Mouse (Mus musculus): Measurements from ENCODE around the gene Spint4. TPM values are rescaled to one million over a fixed set of nuclear protein-coding genes. Genes with fewer than 3 reads are reported as not detected.
"Not testable (repeated sequence)": the region's sequence is repeated elsewhere in the genome, so short reads cannot be mapped to it uniquely, and the experiment has no call there.

Gene Spint4
- polyA plus RNA-seq, 1 experiment from 2014 or later = not detected

DNA sequence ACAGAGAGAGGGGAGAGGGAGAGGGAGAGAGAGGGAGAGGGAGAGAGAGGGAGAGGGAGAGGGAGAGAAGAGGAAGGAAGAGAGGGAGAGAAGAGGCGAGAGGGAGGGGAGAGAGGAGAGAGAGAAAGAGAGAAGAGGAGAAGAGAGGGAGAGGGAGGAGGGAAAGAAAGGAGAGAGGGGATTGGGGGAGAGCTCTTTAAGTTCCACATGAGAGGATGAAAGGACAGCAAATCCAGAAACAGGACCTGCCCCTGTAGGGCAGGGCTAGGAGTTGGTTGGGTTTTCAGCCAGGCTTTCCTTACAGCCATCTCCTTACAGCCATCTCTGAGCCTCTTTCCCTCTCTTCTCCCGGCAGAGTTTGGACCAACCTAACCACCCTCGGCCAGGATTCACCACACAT is 13.5 kb upstream of the Spint4 start, which contains the start of gene Wfdc13:
TSS of gene Wfdc13 (plus strand) at position 301 of the 400 bp plus-strand sequence.
- H3K27me3 ChIP-seq = no peaks in the 10 kb centered on the region
- no peak within 1 kb of the TSS for H3K27ac ChIP-seq
- no peaks in the 10 kb centered on the region for H3K4me1 ChIP-seq
- no peaks in the 10 kb centered on the region for H3K9me3 ChIP-seq
- H3K4me3 ChIP-seq = no peak within 1 kb of the TSS
- WGBS = 61% methylated on average over 3 of the region's 3 CpGs
- no peak for ATAC-seq (ENCODE audit: insufficient number of reproducible peaks, insufficient read depth, low FRiP score, low TSS enrichment, low read depth)
- no peak within 1 kb of the TSS for H3K4me2 ChIP-seq
- H3K9ac ChIP-seq = no peak within 1 kb of the TSS
- H3K36me3 ChIP-seq = no peaks in the 10 kb centered on the region

DNA sequence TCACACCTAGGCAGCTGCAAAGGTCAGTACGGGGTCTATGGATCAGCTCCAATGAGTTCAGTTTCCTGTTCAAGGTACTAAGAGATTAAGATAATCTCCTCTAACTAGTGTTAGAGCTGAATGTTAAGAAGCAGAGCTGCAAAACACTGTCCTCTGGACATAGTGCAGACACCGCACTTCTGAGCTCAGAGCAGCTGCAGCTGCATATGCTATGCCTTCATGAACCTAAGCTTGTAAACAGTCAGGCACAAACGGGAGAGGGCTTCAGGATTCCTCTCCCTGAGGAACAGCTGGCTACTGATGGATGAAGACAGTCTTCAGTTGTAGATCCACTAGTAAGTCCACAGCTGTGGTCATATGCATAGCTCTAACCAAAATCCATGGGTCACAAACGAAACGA is 2.7 kb downstream of the Spint4 start:
- Histone ChIP-seq H3K9ac (no peak overlapping the region), H3K4me2 (no peak overlapping the region), H3K9me3 (no peaks in the 10 kb centered on the region), H3K27ac (no peak overlapping the region), H3K36me3 (no peaks in the 10 kb centered on the region), H3K4me3 (no peak overlapping the region), H3K4me1 (no peaks in the 10 kb centered on the region), H3K27me3 (no peaks in the 10 kb centered on the region)
- 76% methylated on average over 5 of the region's 5 CpGs for WGBS
- ATAC-seq (ENCODE audit: insufficient number of reproducible peaks, insufficient read depth, low FRiP score, low TSS enrichment, low read depth) = no peak

DNA sequence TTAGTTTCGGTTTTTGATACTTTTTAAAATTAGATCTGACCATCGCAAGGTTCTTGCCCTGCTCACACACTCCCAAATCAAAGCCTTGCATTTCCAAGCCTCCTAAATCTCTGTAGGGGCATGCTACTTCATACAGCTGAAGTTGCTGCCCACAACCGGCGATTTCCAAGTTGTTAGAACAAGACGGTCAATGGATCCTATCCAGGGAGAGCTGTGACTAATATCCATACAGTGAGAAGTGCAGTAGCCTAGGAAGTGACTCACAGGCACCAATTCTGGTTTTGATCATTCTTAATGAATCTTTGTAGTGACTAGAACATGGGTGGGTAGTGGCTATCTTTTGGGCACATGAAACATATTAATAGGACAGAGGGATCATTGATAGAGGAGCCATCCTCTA is 3.5 kb downstream of the Spint4 start:
- Histone ChIP-seq H3K9ac (no peak overlapping the region), H3K9me3 (no peaks in the 10 kb centered on the region), H3K27me3 (no peaks in the 10 kb centered on the region), H3K4me2 (no peak overlapping the region), H3K4me3 (no peak overlapping the region), H3K4me1 (no peaks in the 10 kb centered on the region), H3K27ac (no peak overlapping the region), H3K36me3 (no peaks in the 10 kb centered on the region)
- ATAC-seq (ENCODE audit: insufficient number of reproducible peaks, insufficient read depth, low FRiP score, low TSS enrichment, low read depth) = no peak
- 86% methylated on average over 5 of the region's 5 CpGs for WGBS

DNA sequence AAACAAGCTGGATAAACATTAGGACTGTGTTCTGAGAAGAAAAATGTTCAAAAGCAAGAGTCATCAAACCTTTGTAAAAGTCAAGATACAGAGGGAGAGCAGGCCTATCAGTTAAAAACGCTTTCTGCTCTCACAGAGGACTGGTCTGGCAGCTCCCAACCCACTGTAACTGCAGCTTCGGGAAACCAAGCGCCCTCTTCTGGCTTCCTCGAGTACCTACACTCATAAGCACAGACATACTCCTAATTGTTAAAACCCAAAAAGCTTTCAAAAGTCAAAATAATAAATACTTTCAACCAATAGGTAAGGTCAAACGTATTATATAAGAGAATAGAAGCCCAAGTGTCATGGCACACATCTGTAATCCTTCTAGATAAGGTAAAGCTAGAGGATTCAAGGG is 5.9 kb downstream of the Spint4 start:
- H3K9me3 ChIP-seq = no peaks in the 10 kb centered on the region
- no peak overlapping the region for H3K27ac ChIP-seq
- 82% methylated on average over 5 of the region's 5 CpGs for WGBS
- no peak overlapping the region for H3K4me3 ChIP-seq
- no peak for ATAC-seq (ENCODE audit: insufficient number of reproducible peaks, insufficient read depth, low FRiP score, low TSS enrichment, low read depth)
- no peak overlapping the region for H3K4me2 ChIP-seq
- no peak overlapping the region for H3K9ac ChIP-seq
- H3K4me1 ChIP-seq = no peaks in the 10 kb centered on the region
- no peaks in the 10 kb centered on the region for H3K27me3 ChIP-seq
- no peaks in the 10 kb centered on the region for H3K36me3 ChIP-seq

DNA sequence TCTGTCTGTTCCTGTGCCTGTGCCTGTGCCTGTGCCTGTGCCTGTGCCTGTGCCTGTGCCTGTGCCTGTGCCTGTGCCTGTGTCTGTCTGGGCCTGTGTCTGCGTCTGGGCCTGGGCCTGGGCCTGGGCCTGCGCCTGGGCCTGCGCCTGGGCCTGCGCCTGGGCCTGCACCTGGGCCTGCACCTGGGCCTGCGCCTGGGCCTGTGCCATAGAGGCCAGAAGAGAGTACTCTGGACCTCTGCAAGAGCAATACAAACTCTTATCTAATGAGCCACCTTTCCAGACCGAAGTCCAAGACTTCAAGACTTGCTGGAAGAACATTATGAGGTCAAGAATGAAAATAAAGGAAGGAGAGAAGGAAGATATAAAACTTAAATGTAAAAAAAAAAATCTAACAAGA is 7.0 kb downstream of the Spint4 start:
- H3K4me2 ChIP-seq = no peak overlapping the region
- no peaks in the 10 kb centered on the region for H3K36me3 ChIP-seq
- no peak overlapping the region for H3K9ac ChIP-seq
- H3K9me3 ChIP-seq = no peaks in the 10 kb centered on the region
- WGBS = 88% methylated on average over 6 of the region's 6 CpGs
- no peak overlapping the region for H3K4me3 ChIP-seq
- no peaks in the 10 kb centered on the region for H3K27me3 ChIP-seq
- no peak overlapping the region for H3K27ac ChIP-seq
- H3K4me1 ChIP-seq = no peaks in the 10 kb centered on the region
- ATAC-seq (ENCODE audit: insufficient number of reproducible peaks, insufficient read depth, low FRiP score, low TSS enrichment, low read depth) = no peak

DNA sequence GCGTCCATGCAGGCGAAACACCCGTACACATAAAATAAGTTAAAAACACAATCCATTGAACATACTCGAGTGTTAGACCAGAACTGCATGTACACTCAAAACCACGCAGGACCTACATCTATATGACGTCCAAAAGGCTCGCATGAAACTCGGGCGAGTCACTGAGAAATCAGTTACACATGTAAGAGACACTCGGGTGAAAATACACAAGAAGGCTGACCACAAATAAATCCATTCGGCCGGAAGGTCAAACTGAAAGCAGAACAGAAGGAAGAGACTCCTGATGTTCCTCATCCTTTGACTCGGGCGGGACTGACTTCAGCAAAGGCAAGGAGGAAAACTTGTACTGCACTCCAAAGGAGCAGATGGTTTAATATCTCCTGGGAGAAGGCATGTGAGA is 7.7 kb downstream of the Spint4 start:
- no peak overlapping the region for H3K27ac ChIP-seq
- H3K36me3 ChIP-seq = no peaks in the 10 kb centered on the region
- no peak overlapping the region for H3K4me2 ChIP-seq
- no peak overlapping the region for H3K4me3 ChIP-seq
- 83% methylated on average over 14 of the region's 14 CpGs for WGBS
- no peaks in the 10 kb centered on the region for H3K27me3 ChIP-seq
- H3K9me3 ChIP-seq = no peaks in the 10 kb centered on the region
- no peak overlapping the region for H3K9ac ChIP-seq
- no peak for ATAC-seq (ENCODE audit: insufficient number of reproducible peaks, insufficient read depth, low FRiP score, low TSS enrichment, low read depth)
- no peaks in the 10 kb centered on the region for H3K4me1 ChIP-seq

DNA sequence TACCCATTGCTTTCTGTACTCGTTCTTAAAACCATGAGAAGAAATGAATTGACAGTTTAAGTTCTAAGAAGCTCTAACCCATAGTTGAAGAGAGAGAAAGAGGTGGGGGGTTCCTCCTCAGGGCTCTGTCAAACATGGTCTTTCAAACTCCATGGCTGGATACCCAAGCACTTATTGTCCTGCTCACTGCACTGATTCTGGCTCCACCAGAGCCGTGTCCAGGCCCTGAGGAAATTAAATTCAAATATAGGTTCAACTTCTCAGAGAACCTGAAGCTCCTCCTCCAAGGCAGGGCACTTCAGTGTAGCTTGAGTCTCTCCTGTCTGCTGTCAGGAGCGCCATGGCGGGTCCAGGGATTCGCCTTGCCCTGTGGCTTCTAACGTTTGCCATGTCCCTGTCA is 16.7 kb downstream of the Spint4 start, which contains the start of gene Spint5:
TSS of gene Spint5 (plus strand) at position 301 of the 400 bp plus-strand sequence.
- Histone ChIP-seq H3K4me3 (no peak within 1 kb of the TSS), H3K27ac (no peak within 1 kb of the TSS), H3K4me1 (no peaks in the 10 kb centered on the region), H3K36me3 (no peaks in the 10 kb centered on the region), H3K9ac (no peak within 1 kb of the TSS), H3K27me3 (no peaks in the 10 kb centered on the region), H3K9me3 (no peaks in the 10 kb centered on the region), H3K4me2 (no peak within 1 kb of the TSS)
- 72% methylated on average over 6 of the region's 6 CpGs for whole genome bisulfite sequencing
- ATAC-seq (ENCODE audit: insufficient number of reproducible peaks, insufficient read depth, low FRiP score, low TSS enrichment, low read depth) = no peak

DNA sequence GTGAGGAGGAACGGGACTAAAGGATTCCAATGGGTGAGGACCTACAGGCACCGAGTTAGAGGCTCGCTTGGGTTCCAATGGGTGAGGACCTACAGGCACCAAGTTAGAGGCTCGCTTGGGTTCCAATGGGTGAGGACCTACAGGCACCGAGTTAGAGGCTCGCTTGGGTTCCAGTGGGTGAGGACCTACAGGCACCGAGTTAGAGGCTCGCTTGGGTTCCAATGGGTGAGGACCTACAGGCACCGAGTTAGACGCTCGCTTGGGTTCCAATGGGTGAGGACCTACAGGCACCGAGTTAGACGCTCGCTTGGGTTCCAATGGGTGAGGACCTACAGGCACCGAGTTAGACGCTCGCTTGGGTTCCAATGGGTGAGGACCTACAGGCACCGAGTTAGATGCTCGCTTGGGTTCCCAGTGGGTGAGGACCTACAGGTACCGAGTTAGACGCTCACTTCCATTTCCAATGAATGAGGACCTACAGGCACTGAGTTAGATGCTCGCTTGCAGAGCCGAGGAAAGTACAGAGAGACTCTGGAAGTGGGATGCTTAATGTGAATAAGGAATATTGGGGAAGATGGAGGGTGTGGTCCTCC is 18.0 kb downstream of the Spint4 start:
- H3K27ac ChIP-seq; H3K9me3 ChIP-seq; H3K27me3 ChIP-seq; H3K9ac ChIP-seq; ATAC-seq (ENCODE audit: insufficient number of reproducible peaks, insufficient read depth, low FRiP score, low TSS enrichment, low read depth); H3K4me2 ChIP-seq; H3K36me3 ChIP-seq; H3K4me1 ChIP-seq; H3K4me3 ChIP-seq: not testable (repeated sequence)
- 92% methylated on average over 23 of the region's 23 CpGs for WGBS

DNA sequence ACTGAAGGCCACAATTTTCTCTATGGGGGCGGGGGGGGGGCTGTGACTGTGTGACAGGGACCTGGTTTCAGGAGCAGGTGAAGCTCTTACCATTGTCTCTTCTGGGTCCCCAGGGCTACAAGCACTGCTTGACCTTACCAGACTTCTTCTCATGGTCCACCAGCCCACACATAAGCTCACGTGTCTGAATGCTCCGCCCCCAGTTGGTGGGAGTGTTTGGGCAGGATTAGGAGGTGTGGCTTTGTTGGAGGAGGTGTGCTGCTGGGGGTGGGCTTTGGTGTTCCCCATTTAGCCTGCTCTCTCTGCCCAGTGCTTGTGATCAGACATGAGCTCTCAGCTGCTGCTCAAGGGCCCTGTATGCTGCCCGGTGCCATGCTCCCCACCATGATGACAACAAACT is 25.0 kb downstream of the Spint4 start:
- WGBS = 68% methylated on average over 4 of the region's 4 CpGs
- ATAC-seq (ENCODE audit: insufficient number of reproducible peaks, insufficient read depth, low FRiP score, low TSS enrichment, low read depth) = no peak
- Histone ChIP-seq H3K27ac (no peak overlapping the region), H3K9ac (no peak overlapping the region), H3K36me3 (no peaks in the 10 kb centered on the region), H3K4me1 (no peaks in the 10 kb centered on the region), H3K4me3 (no peak overlapping the region), H3K9me3 (no peaks in the 10 kb centered on the region), H3K4me2 (no peak overlapping the region), H3K27me3 (peaks cover 5% of the 10 kb centered on the region; the same call in 1 of the 2 replicates)

DNA sequence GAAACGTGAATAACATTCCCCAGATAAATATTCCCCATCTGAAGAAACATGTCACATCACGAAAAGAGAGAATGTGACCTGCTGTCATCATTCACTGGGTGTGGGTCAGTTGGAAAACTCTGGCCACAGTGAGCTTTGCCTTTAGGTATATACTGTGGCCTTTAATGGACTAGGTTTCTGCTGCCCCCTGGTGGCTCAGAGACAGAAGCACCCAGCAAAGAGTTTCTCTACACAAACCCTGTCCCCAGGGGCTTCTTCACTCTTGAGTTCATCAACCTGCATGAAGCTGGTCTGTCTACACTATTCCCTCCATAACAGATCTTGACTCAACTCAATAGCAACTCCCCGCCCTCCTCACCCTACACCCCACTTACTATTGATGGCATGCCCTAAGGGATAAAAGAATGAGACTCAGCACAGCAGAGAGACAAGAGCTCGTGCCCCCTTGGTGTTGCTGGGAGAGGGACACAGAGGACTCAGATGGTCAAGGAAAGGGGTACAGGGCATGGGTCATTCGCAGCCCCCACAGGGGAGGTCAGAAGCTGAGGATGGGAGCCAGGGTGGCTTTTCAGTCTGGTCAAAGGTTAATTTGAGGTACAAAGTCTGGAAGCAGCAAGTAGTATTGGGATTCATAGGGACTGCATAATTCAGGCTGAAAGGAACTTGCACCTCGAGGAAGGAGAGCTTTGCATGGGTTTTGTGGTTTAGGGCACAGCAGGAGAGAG is 27.8 kb downstream of the Spint4 start:
- no peaks in the 10 kb centered on the region for H3K36me3 ChIP-seq
- no peak overlapping the region for H3K27ac ChIP-seq
- no peak overlapping the region for H3K9ac ChIP-seq
- ATAC-seq (ENCODE audit: insufficient number of reproducible peaks, insufficient read depth, low FRiP score, low TSS enrichment, low read depth) = no peak
- WGBS = 18% methylated on average over 6 of the region's 6 CpGs
- H3K4me2 ChIP-seq = no peak overlapping the region
- no peak overlapping the region for H3K4me3 ChIP-seq
- no peaks in the 10 kb centered on the region for H3K4me1 ChIP-seq
- H3K27me3 ChIP-seq = peaks cover 5% of the 10 kb centered on the region; the same call in 1 of the 2 replicates
- H3K9me3 ChIP-seq = no peaks in the 10 kb centered on the region

DNA sequence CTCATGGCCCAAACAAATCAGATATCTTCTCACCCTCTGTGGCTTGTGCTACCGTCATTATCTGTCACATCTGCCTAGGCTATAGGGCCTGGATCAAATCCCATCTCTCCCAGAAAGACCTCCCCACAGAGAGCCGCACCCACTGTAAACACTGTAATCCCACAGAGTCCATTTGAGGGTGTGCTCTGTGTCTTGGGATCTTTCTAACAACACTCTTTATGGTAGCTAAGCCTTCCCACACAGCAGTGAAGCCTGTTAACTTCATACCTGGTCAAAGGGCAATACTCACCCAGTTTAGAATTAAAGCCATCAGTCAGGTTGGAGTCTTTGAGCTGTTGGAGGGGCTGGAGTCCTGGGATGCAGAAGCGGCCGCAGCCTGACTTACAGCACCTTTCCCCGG is 33.4 kb downstream of the Spint4 start:
- H3K9me3 ChIP-seq = no peaks in the 10 kb centered on the region
- ATAC-seq (ENCODE audit: insufficient number of reproducible peaks, insufficient read depth, low FRiP score, low TSS enrichment, low read depth) = no peak
- WGBS = 71% methylated on average over 5 of the region's 5 CpGs

DNA sequence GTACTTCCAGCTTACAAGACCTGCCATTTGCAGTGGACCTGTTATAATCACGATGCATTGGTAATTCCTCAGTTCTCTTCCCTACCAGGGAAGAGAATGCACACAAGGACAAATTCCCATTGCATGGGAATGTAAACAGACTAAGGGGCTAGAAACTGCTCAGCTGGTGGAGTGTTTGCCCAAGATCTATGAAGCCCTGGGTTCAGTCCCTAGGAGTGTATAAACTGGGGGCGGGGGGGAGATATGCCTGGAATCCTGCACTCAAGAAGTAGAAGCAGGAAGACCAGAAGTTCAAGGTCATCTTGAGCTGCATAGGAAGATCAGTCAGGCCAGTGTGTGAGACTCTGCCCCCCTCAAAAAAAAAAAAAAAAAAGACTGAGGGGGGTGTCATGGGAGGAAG is 35.0 kb downstream of the Spint4 start:
- H3K4me3 ChIP-seq = no peak overlapping the region
- H3K9me3 ChIP-seq = no peaks in the 10 kb centered on the region
- H3K27me3 ChIP-seq = no peaks in the 10 kb centered on the region
- H3K4me1 ChIP-seq = no peaks in the 10 kb centered on the region
- H3K27ac ChIP-seq = no peak overlapping the region
- H3K36me3 ChIP-seq = no peaks in the 10 kb centered on the region
- no peak overlapping the region for H3K9ac ChIP-seq
- no peak for ATAC-seq (ENCODE audit: insufficient number of reproducible peaks, insufficient read depth, low FRiP score, low TSS enrichment, low read depth)
- H3K4me2 ChIP-seq = no peak overlapping the region
- WGBS = 94% methylated on average over 2 of the region's 2 CpGs

More for the DNA sequence above, 33.4 kb downstream of the Spint4 start:
- no peak overlapping the region for H3K9ac ChIP-seq
- no peak overlapping the region for H3K4me3 ChIP-seq
- no peaks in the 10 kb centered on the region for H3K4me1 ChIP-seq
- peaks cover 5% of the 10 kb centered on the region; the same call in 1 of the 2 replicates for H3K27me3 ChIP-seq
- no peak overlapping the region for H3K27ac ChIP-seq
- no peak overlapping the region for H3K4me2 ChIP-seq
- H3K36me3 ChIP-seq = no peaks in the 10 kb centered on the region

Measured in embryonic facial prominence, embryonic 13.5 days (tissue).